Mouse (Mus musculus) telencephalon, adult 2 months (tissue): ENCODE measurements around the gene Elavl3.

ENCODE experiments used
- DNase-seq: peaks from one replicate; pipeline ENCODE4 v3.0.0-alpha.2; 2011; ENCODE audit warnings: low read depth, low spot score

Elavl3 gene

GRCm38 (mm10) chr9:22058011-22058424, 6.2 kb upstream of the Elavl3 start:
- DNase-seq, result no peak

GRCm38 (mm10) chr9:22057031-22057517, 5.3 kb upstream of the Elavl3 start:
- no peak for DNase-seq

- DNase-seq, result no peak
Observed at GRCm38 (mm10) chr9:22056303-22056910, 4.6 kb upstream of the Elavl3 start.

- DNase-seq, result no peak
Observed at GRCm38 (mm10) chr9:22055713-22056112, 3.9 kb upstream of the Elavl3 start.

GRCm38 (mm10) chr9:22054411-22055076, 2.7 kb upstream of the Elavl3 start:
- peak; percentile 80 for DNase-seq

- DNase-seq, result no peak
Observed at GRCm38 (mm10) chr9:22053657-22054056, 1.8 kb upstream of the Elavl3 start.

GRCm38 (mm10) chr9:22051161-22051957, 464 bp downstream of the Elavl3 start:
- DNase-seq, result no peak

GRCm38 (mm10) chr9:22050351-22050889, 1.4 kb downstream of the Elavl3 start:
- no peak for DNase-seq

GRCm38 (mm10) chr9:22049721-22050270, 2.0 kb downstream of the Elavl3 start:
- DNase-seq, result no peak

GRCm38 (mm10) chr9:22049315-22049714, 2.5 kb downstream of the Elavl3 start:
- no peak for DNase-seq

- DNase-seq, result no peak
Observed at GRCm38 (mm10) chr9:22047329-22047728, 4.5 kb downstream of the Elavl3 start.

GRCm38 (mm10) chr9:22041832-22042231, 10.0 kb downstream of the Elavl3 start:
- no peak for DNase-seq

- DNase-seq, result no peak
Observed at GRCm38 (mm10) chr9:22037826-22038225, 14.0 kb downstream of the Elavl3 start.

GRCm38 (mm10) chr9:22035300-22036044, 16.4 kb downstream of the Elavl3 start:
- DNase-seq, result no peak

- DNase-seq, result no peak
Observed at GRCm38 (mm10) chr9:22030386-22030785, 21.4 kb downstream of the Elavl3 start.

- no peak for DNase-seq
Observed at GRCm38 (mm10) chr9:22028467-22028866, 23.4 kb downstream of the Elavl3 start.

GRCm38 (mm10) chr9:22024592-22024991, 27.2 kb downstream of the Elavl3 start:
- peak; percentile 34 for DNase-seq

- DNase-seq, result no peak
Observed at GRCm38 (mm10) chr9:22017208-22017825, 34.5 kb downstream of the Elavl3 start.

- DNase-seq, result no peak
Observed at GRCm38 (mm10) chr9:22016245-22016644, 35.6 kb downstream of the Elavl3 start.

- DNase-seq, result no peak
Observed at GRCm38 (mm10) chr9:22012731-22013130, 39.1 kb downstream of the Elavl3 start.

GRCm38 (mm10) chr9:22011055-22011454, 40.8 kb downstream of the Elavl3 start:
- DNase-seq, result no peak
